Mouse (Mus musculus) liver, postnatal 0 days (tissue): ENCODE data around the gene Prcp. TPM values are rescaled to one million over a fixed set of nuclear protein-coding genes. Genes with fewer than 3 reads are reported as not detected.
A peak's percentile ranks its signal among the peaks of the same experiment; 100 is the strongest.

Experiments used
- ATAC-seq: fragments of 200-750 bp; cut with Nextera tagmentation; 2 replicates; pipeline ENCODE4 v1.8.0; 2017; ENCODE audit warnings: mild to moderate bottlenecking, moderate library complexity
- DNase-seq: peaks from one replicate; pipeline ENCODE4 v3.0.0-alpha.2; 2016
- H3K27ac ChIP-seq: fragments of 300-500 bp; sonication (generic); 2 replicates; pipeline ENCODE4 v1.5.1; 2014; ENCODE audit warnings: antibody characterized with exemption, moderate library complexity, mild to moderate bottlenecking, low read depth
- H3K27me3 ChIP-seq: fragments of 300-500 bp; sonication (generic); 2 replicates; pipeline ENCODE4 v1.6.1; 2014; ENCODE audit warnings: low read length, control low read depth, mixed read lengths; ENCODE audit not compliant: insufficient read depth
- H3K36me3 ChIP-seq: fragments of 300-500 bp; sonication (generic); replicated peaks from 2 replicates; pipeline ENCODE4 v1.6.1; 2014; ENCODE audit warnings: mild to moderate bottlenecking, control low read depth, low read length, moderate library complexity, mixed read lengths; ENCODE audit not compliant: insufficient read depth
- H3K4me1 ChIP-seq: fragments of 300-500 bp; sonication (generic); 2 replicates; pipeline ENCODE4 v1.6.1; 2014; ENCODE audit warnings: antibody characterized with exemption, mild to moderate bottlenecking, control low read depth; ENCODE audit not compliant: insufficient read depth
- H3K4me2 ChIP-seq: fragments of 300-500 bp; sonication (generic); 2 replicates; pipeline ENCODE4 v1.6.1; 2014; ENCODE audit warnings: low read depth, mild to moderate bottlenecking, low read length, moderate library complexity, mixed read lengths
- H3K4me3 ChIP-seq: fragments of 300-500 bp; sonication (generic); 2 replicates; pipeline ENCODE4 v1.5.1; 2014; ENCODE audit warnings: low read depth, low read length
- H3K9ac ChIP-seq: fragments of 300-500 bp; sonication (generic); replicated peaks from 2 replicates; pipeline ENCODE4 v1.6.1; 2014; ENCODE audit warnings: mild to moderate bottlenecking, moderate library complexity
- H3K9me3 ChIP-seq: fragments of 300-500 bp; sonication (generic); 2 replicates; pipeline ENCODE4 v1.6.1; 2016; ENCODE audit warnings: mild to moderate bottlenecking, control low read depth, low read length, mixed read lengths
- CTCF ChIP-seq: sonication (generic); IDR thresholded peaks from 2 replicates; pipeline ENCODE4 v1.5.1; 2016; ENCODE audit warnings: antibody characterized with exemption, low read depth
- EP300 ChIP-seq: IDR thresholded peaks from 2 replicates; pipeline ENCODE4 v1.6.1; 2016; ENCODE audit warnings: antibody characterized with exemption, low read depth, mild to moderate bottlenecking
- WGBS: fragments of 180-500 bp; shearing (Covaris S2); extraction: QIAGEN DNeasy Blood & Tissue Kit; methylation state at CpG from one replicate; pipeline ENCODE4 v1.1.7; 2014; ENCODE audit not compliant: insufficient replicate concordance; 5-methylcytosine and 5-hydroxymethylcytosine counted together
- polyA plus RNA-seq: library from polyadenylated mRNA; unstranded; fragments of >200 nt; fragmentation: Nextera tagmentation; extraction: Ambion mirVana; gene quantifications from 2 replicates; pipeline ENCODE4 v1.2.1, GENCODE M21; 2015

The Prcp gene
- polyA plus RNA-seq, 1 experiment from 2014 or later, result 11.5 TPM

GRCm38 (mm10) chr7:92980741-92981140 is 106.5 kb downstream of the Prcp start:
- no peak for TF ChIP-seq EP300
- TF ChIP-seq CTCF, result no peak
- Histone ChIP-seq H3K4me1 (no peaks in the 10 kb centered on the region; the same call in 1 of the 2 replicates), H3K4me2 (no peak overlapping the region), H3K27ac (no peak overlapping the region), H3K9ac (no peak overlapping the region), H3K36me3 (no peaks in the 10 kb centered on the region), H3K27me3 (no peaks in the 10 kb centered on the region), H3K4me3 (no peak overlapping the region), H3K9me3 (no peaks in the 10 kb centered on the region)
- WGBS, result 4% methylated on average over 2 of the region's 2 CpGs
- DNase-seq (no peak), ATAC-seq (peak; percentile 53)

GRCm38 (mm10) chr7:92981864-92982263 is 107.6 kb downstream of the Prcp start:
- TF ChIP-seq CTCF (no peak), EP300 (no peak)

More at GRCm38 (mm10) chr7:92981864-92982263, 107.6 kb downstream of the Prcp start:
- Histone ChIP-seq H3K4me1 (no peaks in the 10 kb centered on the region; the same call in 1 of the 2 replicates), H3K9me3 (no peaks in the 10 kb centered on the region), H3K4me2 (no peak overlapping the region), H3K4me3 (no peak overlapping the region), H3K36me3 (no peaks in the 10 kb centered on the region), H3K27me3 (no peaks in the 10 kb centered on the region), H3K9ac (no peak overlapping the region), H3K27ac (no peak overlapping the region)
- DNase-seq (no peak), ATAC-seq (no peak)
- WGBS, result 65% methylated on average over 2 of the region's 2 CpGs

Other genes starting within 250 kb of the Prcp start
- 0.45 and 0.67 TPM in 2 replicates for gene Ankrd42, start 237.3 kb upstream of the Prcp start, polyA plus RNA-seq
- 7.0 and 8.0 TPM in 2 replicates for gene Pcf11, start 204.5 kb upstream of the Prcp start, polyA plus RNA-seq
- gene Rab30, start 132.9 kb upstream of the Prcp start, polyA plus RNA-seq, result 28.8 and 28.9 TPM in 2 replicates
- gene Ddias, start 223 bp upstream of the Prcp start, polyA plus RNA-seq, result 3.7 and 3.9 TPM in 2 replicates
- 0.05 and 0.07 TPM in 2 replicates for gene Fam181b, start 205.4 kb downstream of the Prcp start, polyA plus RNA-seq